Mouse (Mus musculus): ENCODE measurements around the gene Tbc1d5. TPM values are rescaled to one million over a fixed set of nuclear protein-coding genes. Genes with fewer than 3 reads are reported as not detected.

The Tbc1d5 gene
- polyA plus RNA-seq, 1 experiment from 2014 or later = 11.0 TPM

GRCm38 (mm10) chr17:51016384-51016783 is 162.8 kb downstream of the Tbc1d5 start:
- Histone ChIP-seq H3K27ac (no peak overlapping the region), H3K4me1 (no peaks in the 10 kb centered on the region), H3K4me3 (no peak overlapping the region), H3K9me3 (no peaks in the 10 kb centered on the region), H3K36me3 (replicated peaks) (no peaks in the 10 kb centered on the region), H3K27me3 (ENCODE audit: poor library complexity, severe bottlenecking) (no peaks in the 10 kb centered on the region)
- DNase-seq (ENCODE audit: extremely low spot score, low spot score) = no peak
- WGBS = 74% methylated on average over 2 of the region's 2 CpGs

DNA sequence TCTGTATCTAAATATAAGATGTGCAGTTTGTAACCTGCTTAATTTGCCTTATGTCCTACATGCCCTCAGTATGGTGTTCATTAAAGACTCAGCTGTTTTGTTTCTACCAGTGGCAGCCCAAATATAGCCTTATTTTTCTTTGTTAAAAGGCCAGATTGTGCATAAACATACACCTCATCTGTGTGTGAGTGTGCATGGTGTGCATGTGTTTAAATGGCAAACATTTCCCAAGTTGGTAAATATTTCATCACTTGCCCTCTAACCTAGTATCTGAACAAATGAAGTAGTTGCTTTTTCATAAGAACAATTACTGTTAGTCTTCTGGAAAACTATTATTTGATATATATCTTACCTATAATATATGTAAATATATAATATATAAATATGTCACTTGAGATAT is 165.2 kb downstream of the Tbc1d5 start:
- no peaks in the 10 kb centered on the region for H3K27me3 ChIP-seq (ENCODE audit: poor library complexity, severe bottlenecking)
- no peaks in the 10 kb centered on the region for H3K36me3 ChIP-seq (replicated peaks)
- DNase-seq (ENCODE audit: extremely low spot score, low spot score) = no peak
- H3K27ac ChIP-seq = no peak overlapping the region
- no peaks in the 10 kb centered on the region for H3K9me3 ChIP-seq
- H3K4me3 ChIP-seq = no peak overlapping the region
- no peaks in the 10 kb centered on the region for H3K4me1 ChIP-seq

DNA sequence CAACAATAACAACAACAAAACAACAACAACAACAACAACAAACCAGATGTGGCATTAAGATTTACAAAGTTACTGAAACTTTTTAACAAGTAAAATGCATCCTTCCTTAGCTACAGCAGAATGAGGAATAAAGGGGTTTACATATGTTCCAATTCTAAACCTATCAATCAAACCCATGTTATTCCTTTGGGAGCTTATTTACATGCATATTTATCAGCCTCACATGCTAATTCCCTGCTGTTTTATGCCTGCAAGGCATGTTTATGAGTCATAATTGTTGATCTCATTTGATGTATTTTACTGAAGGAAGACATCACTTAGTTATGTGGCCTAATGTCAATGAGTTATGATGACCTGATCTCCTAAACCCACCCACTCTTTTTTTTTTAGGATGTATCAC is 176.0 kb downstream of the Tbc1d5 start:
- Histone ChIP-seq H3K27me3 (ENCODE audit: poor library complexity, severe bottlenecking) (no peaks in the 10 kb centered on the region), H3K9me3 (peaks cover 3% of the 10 kb centered on the region; the same call in 1 of the 2 replicates), H3K27ac (no peak overlapping the region), H3K4me1 (no peaks in the 10 kb centered on the region), H3K4me3 (no peak overlapping the region), H3K36me3 (replicated peaks) (no peaks in the 10 kb centered on the region)
- no peak for DNase-seq (ENCODE audit: extremely low spot score, low spot score)

DNA sequence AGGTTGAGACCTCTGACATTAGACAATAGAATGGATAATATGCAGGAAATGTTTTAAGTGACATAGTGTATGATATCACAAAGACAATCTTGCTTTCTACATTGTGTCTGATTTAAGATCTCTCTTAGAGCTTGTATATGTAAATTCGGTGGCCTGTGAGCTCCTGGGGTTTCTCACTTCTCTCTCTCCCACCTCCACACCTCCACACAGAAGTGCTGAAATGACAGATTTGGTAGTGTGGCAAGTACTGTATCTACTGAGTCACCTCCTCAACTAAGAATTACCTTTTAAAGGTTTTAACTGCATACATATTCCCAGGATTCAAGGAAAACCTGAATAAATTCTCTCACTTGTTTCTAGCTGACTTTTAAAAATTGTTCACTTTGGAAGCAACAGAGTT is 180.9 kb downstream of the Tbc1d5 start:
- Histone ChIP-seq H3K4me1 (no peaks in the 10 kb centered on the region), H3K27ac (no peak overlapping the region), H3K9me3 (no peaks in the 10 kb centered on the region), H3K4me3 (no peak overlapping the region), H3K27me3 (ENCODE audit: poor library complexity, severe bottlenecking) (no peaks in the 10 kb centered on the region), H3K36me3 (replicated peaks) (no peaks in the 10 kb centered on the region)
- no peak for DNase-seq (ENCODE audit: extremely low spot score, low spot score)
- 82% methylated on average over 1 of the region's 1 CpGs for WGBS

GRCm38 (mm10) chr17:50993294-50993993 is 185.7 kb downstream of the Tbc1d5 start:
- DNase-seq (ENCODE audit: extremely low spot score, low spot score) = no peak
- Histone ChIP-seq H3K4me3 (no peak overlapping the region), H3K36me3 (replicated peaks) (no peaks in the 10 kb centered on the region), H3K9me3 (peaks cover 6% of the 10 kb centered on the region; the same call in 1 of the 2 replicates), H3K4me1 (no peaks in the 10 kb centered on the region), H3K27me3 (ENCODE audit: poor library complexity, severe bottlenecking) (no peaks in the 10 kb centered on the region), H3K27ac (no peak overlapping the region)
- WGBS = 90% methylated on average over 3 of the region's 3 CpGs

GRCm38 (mm10) chr17:50990770-50991405 is 188.3 kb downstream of the Tbc1d5 start:
- Histone ChIP-seq H3K9me3 (peaks cover 6% of the 10 kb centered on the region; the same call in 1 of the 2 replicates), H3K36me3 (replicated peaks) (no peaks in the 10 kb centered on the region), H3K4me1 (no peaks in the 10 kb centered on the region), H3K27ac (no peak overlapping the region), H3K27me3 (ENCODE audit: poor library complexity, severe bottlenecking) (no peaks in the 10 kb centered on the region), H3K4me3 (no peak overlapping the region)
- WGBS = 97% methylated on average over 2 of the region's 2 CpGs
- DNase-seq (ENCODE audit: extremely low spot score, low spot score) = no peak

- peaks cover 4% of the 10 kb centered on the region; the same call in 1 of the 2 replicates for H3K9me3 ChIP-seq
- no peaks in the 10 kb centered on the region for H3K4me1 ChIP-seq
- H3K4me3 ChIP-seq = no peak overlapping the region
- H3K27me3 ChIP-seq (ENCODE audit: poor library complexity, severe bottlenecking) = no peaks in the 10 kb centered on the region
- no peak for DNase-seq (ENCODE audit: extremely low spot score, low spot score)
- H3K27ac ChIP-seq = no peak overlapping the region
- 87% methylated on average over 3 of the region's 3 CpGs for whole genome bisulfite sequencing
- no peaks in the 10 kb centered on the region for H3K36me3 ChIP-seq (replicated peaks)
Measured at GRCm38 (mm10) chr17:50987935-50988334, 191.2 kb downstream of the Tbc1d5 start.

DNA sequence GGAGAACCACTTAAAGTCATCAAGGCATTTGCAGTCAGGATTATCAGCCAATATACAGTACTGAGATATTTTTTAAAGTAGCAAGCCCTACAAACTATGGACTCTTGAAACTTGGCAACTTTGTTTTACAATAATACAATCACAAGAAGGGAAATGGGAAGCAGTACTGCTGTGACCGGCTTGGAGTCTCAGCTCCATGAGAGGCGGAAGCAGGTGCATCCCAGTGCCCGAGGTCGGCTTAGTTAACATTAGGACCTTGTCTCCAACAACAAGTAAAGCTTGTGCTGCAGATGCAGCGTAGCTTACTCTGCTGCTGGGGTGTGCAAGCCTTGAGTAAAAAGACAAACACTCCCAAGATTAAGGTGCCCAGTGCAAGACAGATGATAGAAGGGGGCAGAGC is 197.2 kb downstream of the Tbc1d5 start:
- Histone ChIP-seq H3K4me3 (no peak overlapping the region), H3K9me3 (no peaks in the 10 kb centered on the region), H3K27me3 (ENCODE audit: poor library complexity, severe bottlenecking) (no peaks in the 10 kb centered on the region), H3K36me3 (replicated peaks) (no peaks in the 10 kb centered on the region), H3K27ac (no peak overlapping the region), H3K4me1 (no peaks in the 10 kb centered on the region)
- no peak for DNase-seq (ENCODE audit: extremely low spot score, low spot score)
- WGBS = 91% methylated on average over 5 of the region's 5 CpGs

- Histone ChIP-seq H3K9me3 (no peaks in the 10 kb centered on the region), H3K4me1 (no peaks in the 10 kb centered on the region), H3K27me3 (ENCODE audit: poor library complexity, severe bottlenecking) (no peaks in the 10 kb centered on the region), H3K36me3 (replicated peaks) (no peaks in the 10 kb centered on the region), H3K27ac (no peak overlapping the region), H3K4me3 (no peak overlapping the region)
- 23% methylated on average over 1 of the region's 1 CpGs for WGBS
- no peak for DNase-seq (ENCODE audit: extremely low spot score, low spot score)
Measured at GRCm38 (mm10) chr17:50972142-50972541, 207.0 kb downstream of the Tbc1d5 start.

DNA sequence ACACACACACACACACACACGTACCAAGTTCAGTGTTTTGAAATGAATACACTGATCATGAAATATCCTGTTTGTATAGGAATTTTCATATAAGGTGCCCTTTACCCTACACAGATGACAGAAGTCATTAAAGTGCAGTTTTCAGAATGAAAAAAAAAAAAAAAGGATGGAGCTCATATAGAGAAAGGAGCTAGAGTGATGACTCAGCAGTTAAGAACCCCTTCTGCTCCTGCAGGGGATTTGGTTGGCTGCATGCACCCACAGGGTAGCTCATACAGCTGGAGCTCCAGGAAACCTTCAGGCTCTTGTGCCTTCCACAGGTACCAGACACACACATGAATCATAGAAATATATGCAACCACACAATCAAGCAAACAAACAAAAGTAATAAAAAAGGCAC is 213.0 kb downstream of the Tbc1d5 start:
- DNase-seq (ENCODE audit: extremely low spot score, low spot score) = no peak
- Histone ChIP-seq H3K4me3 (no peak overlapping the region), H3K4me1 (no peaks in the 10 kb centered on the region), H3K36me3 (replicated peaks) (peaks cover 3% of the 10 kb centered on the region), H3K9me3 (no peaks in the 10 kb centered on the region), H3K27me3 (ENCODE audit: poor library complexity, severe bottlenecking) (no peaks in the 10 kb centered on the region), H3K27ac (no peak overlapping the region)
- 96% methylated on average over 1 of the region's 1 CpGs for WGBS

DNA sequence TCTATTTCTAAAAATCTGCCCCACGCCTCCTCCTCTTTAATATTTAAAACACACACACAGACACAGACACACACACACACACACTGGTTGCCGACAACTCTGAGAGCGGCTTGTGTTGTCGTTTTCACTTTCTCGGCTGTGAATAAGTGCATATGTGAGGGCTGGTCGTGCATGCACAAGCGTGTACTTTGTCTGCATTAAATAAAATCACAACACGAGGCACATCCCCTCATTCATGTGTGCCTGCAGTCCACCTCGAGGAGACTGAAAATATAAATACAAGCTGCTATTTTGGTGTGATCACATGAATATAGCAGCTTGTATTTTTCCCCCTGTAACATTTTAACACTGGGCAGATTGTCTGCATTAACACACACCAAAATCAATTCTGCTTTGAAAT is 224.8 kb downstream of the Tbc1d5 start:
- no peak overlapping the region for H3K27ac ChIP-seq
- no peaks in the 10 kb centered on the region for H3K36me3 ChIP-seq (replicated peaks)
- H3K4me1 ChIP-seq = no peaks in the 10 kb centered on the region
- no peaks in the 10 kb centered on the region for H3K27me3 ChIP-seq (ENCODE audit: poor library complexity, severe bottlenecking)
- 90% methylated on average over 9 of the region's 9 CpGs for WGBS
- H3K4me3 ChIP-seq = no peak overlapping the region
- no peak for DNase-seq (ENCODE audit: extremely low spot score, low spot score)
- H3K9me3 ChIP-seq = no peaks in the 10 kb centered on the region

DNA sequence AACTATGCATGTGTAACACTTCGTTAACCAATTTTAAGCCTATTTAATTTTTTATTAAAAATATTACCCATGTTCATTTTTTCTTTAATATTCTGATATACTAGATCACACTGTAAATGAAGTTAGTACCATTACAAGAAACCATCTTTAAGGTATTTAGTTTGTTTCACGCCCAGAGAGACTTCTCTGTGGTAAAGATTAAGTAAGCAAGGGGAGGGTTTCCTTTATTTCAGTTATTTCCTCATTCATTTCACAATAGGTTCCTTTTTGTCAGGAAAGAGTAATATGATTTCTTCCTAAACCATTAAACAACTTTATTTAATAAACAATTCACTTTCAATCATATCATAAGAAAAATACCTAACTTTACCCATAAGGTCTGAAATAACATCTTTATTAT is 256.8 kb downstream of the Tbc1d5 start:
- 94% methylated on average over 2 of the region's 2 CpGs for WGBS
- no peak for DNase-seq (ENCODE audit: extremely low spot score, low spot score)
- Histone ChIP-seq H3K27me3 (ENCODE audit: poor library complexity, severe bottlenecking) (no peaks in the 10 kb centered on the region), H3K36me3 (replicated peaks) (no peaks in the 10 kb centered on the region), H3K9me3 (no peaks in the 10 kb centered on the region), H3K4me3 (no peak overlapping the region), H3K4me1 (peaks cover 5% of the 10 kb centered on the region), H3K27ac (no peak overlapping the region)

- DNase-seq (ENCODE audit: extremely low spot score, low spot score) = no peak
- no peaks in the 10 kb centered on the region for H3K9me3 ChIP-seq
- no peaks in the 10 kb centered on the region for H3K27me3 ChIP-seq (ENCODE audit: poor library complexity, severe bottlenecking)
- no peak overlapping the region for H3K27ac ChIP-seq
- WGBS = 100% methylated on average over 2 of the region's 2 CpGs
- H3K36me3 ChIP-seq (replicated peaks) = peaks cover 6% of the 10 kb centered on the region; the same call in 1 of the 2 replicates
- H3K4me1 ChIP-seq = peaks cover 5% of the 10 kb centered on the region
- H3K4me3 ChIP-seq = no peak overlapping the region
Measured at GRCm38 (mm10) chr17:50915216-50915615, 263.9 kb downstream of the Tbc1d5 start.

Measured in forebrain, embryonic 10.5 days (tissue).